Mouse (Mus musculus) liver, embryonic 11.5 days (tissue): ENCODE results near the gene Gm21497. TPM values are rescaled to one million over a fixed set of nuclear protein-coding genes. Genes with fewer than 3 reads are reported as not detected.
"Not testable (repeated sequence)": the region's sequence is repeated elsewhere in the genome, so short reads cannot be mapped to it uniquely, and the experiment has no call there.

Source experiments
- ATAC-seq: fragments of 200-750 bp; cut with Nextera tagmentation; replicated peaks from 2 replicates; pipeline ENCODE4 v1.8.0; 2017; ENCODE audit warnings: moderate number of reproducible peaks, mild to moderate bottlenecking, moderate TSS enrichment, moderate library complexity; ENCODE audit not compliant: low FRiP score
- DNase-seq: peaks from one replicate; pipeline ENCODE4 v3.0.0-alpha.2; 2017; ENCODE audit warnings: low spot score
- H3K27ac ChIP-seq: fragments of 300-500 bp; sonication (generic); 2 replicates; pipeline ENCODE4 v1.5.1; 2014; ENCODE audit warnings: mild to moderate bottlenecking, low read depth, low read length, control low read depth
- H3K27me3 ChIP-seq: fragments of 300-500 bp; sonication (generic); replicated peaks from 2 replicates; pipeline ENCODE4 v1.6.1; 2014; ENCODE audit warnings: low read length, mixed read lengths; ENCODE audit not compliant: control insufficient read depth, insufficient read depth
- H3K36me3 ChIP-seq: fragments of 300-500 bp; sonication (generic); 2 replicates; pipeline ENCODE4 v1.6.1; 2014; ENCODE audit warnings: mild to moderate bottlenecking, low read length, moderate library complexity, mixed read lengths; ENCODE audit not compliant: control insufficient read depth, insufficient read depth
- H3K4me1 ChIP-seq: fragments of 300-500 bp; sonication (generic); replicated peaks from 2 replicates; pipeline ENCODE4 v1.6.1; 2014; ENCODE audit warnings: low read length, mixed read lengths; ENCODE audit not compliant: control insufficient read depth, insufficient read depth
- H3K4me2 ChIP-seq: fragments of 300-500 bp; sonication (generic); 2 replicates; pipeline ENCODE4 v1.6.1; 2014; ENCODE audit warnings: mild to moderate bottlenecking, control low read depth, moderate library complexity
- H3K4me3 ChIP-seq: fragments of 300-500 bp; sonication (generic); 2 replicates; pipeline ENCODE4 v1.5.1; 2014; ENCODE audit warnings: low read depth, low read length, control low read depth
- H3K9ac ChIP-seq: fragments of 300-500 bp; sonication (generic); 2 replicates; pipeline ENCODE4 v1.6.1; 2014; ENCODE audit warnings: low read depth, low read length, control low read depth
- H3K9me3 ChIP-seq: fragments of 300-500 bp; sonication (generic); 2 replicates; pipeline ENCODE4 v1.6.1; 2016; ENCODE audit warnings: low read length, inconsistent platforms, mixed read lengths; ENCODE audit not compliant: control insufficient read depth
- WGBS: fragments of 180-500 bp; shearing (Covaris S2); extraction: QIAGEN DNeasy Blood & Tissue Kit; methylation state at CpG from one replicate; pipeline ENCODE4 v1.1.7; 2014; 5-methylcytosine and 5-hydroxymethylcytosine counted together
- polyA plus RNA-seq: library from polyadenylated mRNA; unstranded; fragments of >200 nt; fragmentation: Nextera tagmentation; extraction: Ambion mirVana; gene quantifications from 2 replicates; pipeline ENCODE4 v1.2.1, GENCODE M21; 2014

Gene Gm21497
- not detected in 2 replicates for polyA plus RNA-seq

- H3K27ac ChIP-seq, H3K27me3 ChIP-seq, H3K4me1 ChIP-seq, DNase-seq, H3K4me2 ChIP-seq, H3K4me3 ChIP-seq, H3K9ac ChIP-seq, ATAC-seq, H3K9me3 ChIP-seq, H3K36me3 ChIP-seq: not testable (repeated sequence)
- no CpG with 5 or more reads among the region's 5 CpGs for WGBS
Observed at GRCm38 (mm10) chrY:61646446-61646845, at the start of gene Gm21497. Gm21497 (plus strand) TSS chrY:61646746.
